ENCODE assay signal across 21 mouse cellular contexts in the genomic region with DNA sequence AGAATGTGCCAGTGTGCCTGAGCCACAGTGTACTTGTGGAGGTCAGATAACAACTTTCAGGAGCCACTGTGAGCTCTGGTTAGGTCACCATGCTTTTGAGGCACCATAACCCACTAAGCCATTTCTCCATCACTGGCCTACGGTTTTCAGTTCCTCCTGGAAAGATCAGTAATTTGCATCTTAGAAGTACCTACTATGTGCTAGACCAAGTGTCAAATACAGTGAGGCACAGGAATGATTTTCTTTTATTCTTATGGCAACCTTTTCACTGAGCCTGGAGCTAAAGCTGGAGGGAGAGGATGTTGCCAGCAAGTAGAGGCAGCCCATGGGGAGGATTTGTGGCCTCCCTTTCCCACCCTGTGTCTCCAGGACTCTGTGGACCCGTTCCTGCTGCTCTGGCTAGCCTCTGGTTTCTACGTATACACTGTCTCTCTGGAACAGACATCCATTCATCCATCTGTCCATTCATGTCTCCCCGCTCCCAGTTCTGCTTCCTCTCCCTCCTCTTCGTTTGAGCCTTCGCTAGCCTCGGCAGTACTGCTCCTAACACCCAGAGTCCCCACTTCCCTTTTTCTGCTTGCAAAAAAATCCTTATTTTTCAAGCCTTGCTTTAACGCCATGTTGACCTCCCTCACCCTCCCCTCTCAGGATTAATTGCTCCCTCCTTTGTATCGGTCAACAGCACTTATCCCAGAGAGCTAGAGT. TPM values are rescaled to one million over a fixed set of nuclear protein-coding genes. Genes with fewer than 3 reads are reported as not detected.
A peak's percentile ranks its signal among the peaks of the same experiment; 100 is the strongest.
DNase-seq lines count a peak whose midpoint lies in the region; ATAC-seq and TF ChIP-seq lines count a peak whose summit lies in the region.
"Had no signal": no experiment of that assay in that cellular context is flagged by ENCODE, and none has a peak within 500 bp of the region (broad histone marks: within the 10 kb centered on the region; RNA-seq: fewer than 3 reads in every experiment).

No protein-coding gene starts in this region.

- no peak overlapping the region for H3K27ac ChIP-seq in CH12.LX (ENCODE audit: insufficient read depth, low read depth)
- H3K27ac ChIP-seq: forebrain, embryonic 13.5 days; heart, embryonic 10.5 days; hindbrain, embryonic 13.5 days; intestine, embryonic 15.5 days had no signal

- no peak overlapping the region for H3K4me3 ChIP-seq in CH12.LX (replicated peaks in 1 of 3; ENCODE audit: low read depth in 2 of 3, low read length in 2 of 3, poor library complexity in 1 of 3)
- H3K4me3 ChIP-seq: forebrain, embryonic 13.5 days; heart, embryonic 10.5 days; hindbrain, embryonic 13.5 days; intestine, embryonic 15.5 days had no signal

- peak; percentile 95 for ATAC-seq in granulocyte monocyte progenitor cell, adult 5-6 weeks (replicated peaks; ENCODE audit: poor library complexity, severe bottlenecking)
- ATAC-seq in monocyte, adult 5-6 weeks (replicated peaks; ENCODE audit: insufficient number of reproducible peaks, low FRiP score, low TSS enrichment, poor library complexity, severe bottlenecking) = 0 out of 2 replicates have a peak, but pooled peaks have one; percentile 32
- ATAC-seq: CD4-positive, CD25-positive, alpha-beta regulatory T cell, adult 4 months; forebrain, embryonic 13.5 days; forebrain, postnatal 0 days; intestine, embryonic 15.5 days; Patski had no signal

- dilution Hi-C loops in CH12.LX (cut with MboI; ENCODE audit: extremely low pct_ligation_motif_present, extremely low pct_unique_long_range_greater_than_20kb, low sequenced_read_pairs) = no loop called here

- no peak for TF ChIP-seq CTCF in CH12.LX (conservative IDR thresholded peaks at IDR 0.05 in 1 of 2, IDR thresholded peaks at IDR 0.05 in 1 of 2; ENCODE audit: low read depth in 2 of 2, low read length in 2 of 2)

- H3K27me3 ChIP-seq in CH12.LX (replicated peaks) = no peaks in the 10 kb centered on the region
- H3K27me3 ChIP-seq: forebrain, embryonic 13.5 days; intestine, embryonic 15.5 days had no signal

- no peak for TF ChIP-seq RAD21 in CH12.LX (IDR thresholded peaks at IDR 0.05; ENCODE audit: low read depth, low read length)

- TF ChIP-seq POLR2A in CH12.LX (IDR thresholded peaks at IDR 0.05; ENCODE audit: low read depth, low read length) = no peak

- peak; percentile 71 for TF ChIP-seq EP300 in CH12.LX (IDR thresholded peaks at IDR 0.05; ENCODE audit: low read length)

- H3K36me3 ChIP-seq in CH12.LX (replicated peaks in 1 of 2; ENCODE audit: control insufficient read depth in 1 of 2, insufficient read depth in 1 of 2, low read length in 1 of 2) = no peaks in the 10 kb centered on the region
- H3K36me3 ChIP-seq: heart, embryonic 10.5 days; hindbrain, embryonic 13.5 days; intestine, embryonic 15.5 days had no signal

- no peaks in the 10 kb centered on the region for H3K9me3 ChIP-seq in CH12.LX (replicated peaks; ENCODE audit: low read length)
- H3K9me3 ChIP-seq: forebrain, embryonic 13.5 days; heart, embryonic 10.5 days; hindbrain, embryonic 13.5 days; intestine, embryonic 15.5 days had no signal

- H3K4me1 ChIP-seq in CH12.LX (ENCODE audit: control insufficient read depth in 1 of 2, insufficient read depth in 2 of 2) = peaks cover 5 to 31% of the 10 kb centered on the region in 2 experiments
- H3K4me1 ChIP-seq: forebrain, embryonic 13.5 days; heart, embryonic 10.5 days; intestine, embryonic 15.5 days had no signal

- H3K79me2 ChIP-seq in CH12.LX (replicated peaks; ENCODE audit: control insufficient read depth, extremely low read depth, insufficient read depth, poor library complexity, severe bottlenecking) = no peaks in the 10 kb centered on the region

- H3K4me2 ChIP-seq in CH12.LX (ENCODE audit: insufficient read depth, low read depth, poor library complexity, severe bottlenecking) = no peak overlapping the region
- H3K4me2 ChIP-seq: forebrain, embryonic 13.5 days; hindbrain, embryonic 13.5 days; intestine, embryonic 15.5 days had no signal

- no peak overlapping the region for H3K9ac ChIP-seq in CH12.LX (ENCODE audit: insufficient read depth, low read depth)
- H3K9ac ChIP-seq: forebrain, embryonic 13.5 days; forebrain, postnatal 0 days; hindbrain, embryonic 13.5 days; intestine, embryonic 15.5 days had no signal

- in situ Hi-C loops in CH12.LX (cut with MboI; ENCODE audit: low pct_ligation_motif_present, low pct_unique_long_range_greater_than_20kb, low sequenced_read_pairs) = no loop called here

- DNase-seq in A20 (ENCODE audit: low read depth, low spot score) (peak; percentile 26), CH12.LX (ENCODE audit: extremely low read depth) (peak; percentile 34)
- no peak for DNase-seq in urinary bladder, postnatal 25 days (ENCODE audit: low spot score)
- no peak for DNase-seq in kidney, adult 11 months
- DNase-seq: adrenal gland, adult 2 months; adrenal gland, postnatal 36 days; B cell, adult 2 months; cerebellum, adult 2 months; cerebellum, postnatal 10 days; forebrain, postnatal 0 days; gastrocnemius, postnatal 14 days; heart, postnatal 10 days; heart, postnatal 4 days had no signal

TF ChIP-seq in CH12.LX, 34 proteins besides CTCF, POLR2A, EP300 and RAD21:
- TF ChIP-seq JUN (IDR thresholded peaks at IDR 0.05; ENCODE audit: insufficient read depth, low read depth, low read length) (no peak), ZKSCAN1 (IDR thresholded peaks at IDR 0.05; ENCODE audit: borderline replicate concordance, low read depth, low read length) (peak; percentile 96), IRF4 (IDR thresholded peaks at IDR 0.05; ENCODE audit: low read depth, low read length) (peak; percentile 44)
TF ChIP-seq in CH12.LX: peak in this region for 2.

RNA-seq across cellular contexts. Expression of gene Eri3, which starts 14.5 kb away (rescaled TPM):
- 31.6 and 38.0 TPM in 2 replicates for total RNA-seq in CH12.LX (2012; rRNA removed)
- total RNA-seq in CH12.LX (2014; rRNA removed) = 28.4 and 31.2 TPM in 2 replicates
- 31.1 and 31.9 TPM in 2 replicates for polyA plus RNA-seq in CH12.LX (2012; ENCODE audit: insufficient read length, low read depth)
- total RNA-seq in granulocyte monocyte progenitor cell, adult 5-6 weeks (2014; fragmentation: Nextera tagmentation) = 103 and 156 TPM in 2 replicates
- 33.8 and 44.3 TPM in 2 replicates for total RNA-seq in granulocyte monocyte progenitor cell, adult 5-6 weeks (2017)
- 10.0 to 57.7 TPM (median 14.9 TPM) in 3 replicates for total RNA-seq in monocyte, adult 5-6 weeks (2017)

RNA-seq across cellular contexts. Expression of gene Rnf220, which starts 38.8 kb away (rescaled TPM):
- 78.7 and 86.8 TPM in 2 replicates for total RNA-seq in CH12.LX (2012; rRNA removed)
- total RNA-seq in CH12.LX (2014; rRNA removed) = 64.4 and 67.2 TPM in 2 replicates
- 117 and 122 TPM in 2 replicates for polyA plus RNA-seq in CH12.LX (2012; ENCODE audit: insufficient read length, low read depth)
- total RNA-seq in granulocyte monocyte progenitor cell, adult 5-6 weeks (2014; fragmentation: Nextera tagmentation) = 90.2 and 113 TPM in 2 replicates
- 68.2 and 68.3 TPM in 2 replicates for total RNA-seq in granulocyte monocyte progenitor cell, adult 5-6 weeks (2017)
- total RNA-seq in monocyte, adult 5-6 weeks (2017) = 106 to 139 TPM (median 116 TPM) in 3 replicates

Comparison
In these comparisons a context has a peak if more than half of its experiments do, and no peak if none do; other contexts are left out.
1. DNase-seq: peak in A20 (single experiment) and CH12.LX (single experiment); none in urinary bladder, postnatal 25 days (single experiment) and kidney, adult 11 months (single experiment).